Mouse (Mus musculus) bone marrow macrophage, adult 2 months (primary cell): ENCODE data around the gene Ankrd2. TPM values are rescaled to one million over a fixed set of nuclear protein-coding genes. Genes with fewer than 3 reads are reported as not detected.

Experiments used
- H3K27ac ChIP-seq: 2 replicates; pipeline ENCODE4 v1.5.1; 2012; ENCODE audit warnings: low read depth, low read length; ENCODE audit not compliant: insufficient read depth
- H3K4me1 ChIP-seq: 2 replicates; pipeline ENCODE4 v1.6.1; 2012; ENCODE audit warnings: low read length; ENCODE audit not compliant: control insufficient read depth, insufficient read depth
- H3K4me3 ChIP-seq: 2 replicates; pipeline ENCODE4 v1.5.1; 2012; ENCODE audit warnings: mild to moderate bottlenecking, low read length, moderate library complexity; ENCODE audit not compliant: insufficient read depth
- CTCF ChIP-seq: IDR thresholded peaks from 2 replicates; pipeline ENCODE4 v1.5.1; 2012; ENCODE audit warnings: low read depth, mild to moderate bottlenecking, low read length, moderate library complexity
- POLR2A ChIP-seq: IDR thresholded peaks from 2 replicates; pipeline ENCODE4 v1.6.1; 2012; ENCODE audit warnings: mild to moderate bottlenecking, low read depth, low read length, borderline replicate concordance
- polyA plus RNA-seq: library from polyadenylated mRNA; stranded (reverse); fragments of >200 nt; gene quantifications from 2 replicates; pipeline ENCODE4 v1.2.4, GENCODE M21; 2012; ENCODE audit not compliant: missing spikeins, insufficient read depth, insufficient read length

Ankrd2 gene
- polyA plus RNA-seq, 1 experiment: not detected

GRCm38 (mm10) chr19:42045269-42046102 is 9.7 kb downstream of the Ankrd2 start, which contains the start of gene Hoga1:
TSS of gene Hoga1 (plus strand) at chr19:42045610.
- Histone ChIP-seq H3K4me3 (peak within 1 kb of the TSS; percentile 47), H3K27ac (no peak within 1 kb of the TSS; the same call in 1 of the 2 replicates), H3K4me1 (no peaks in the 10 kb centered on the region)
- TF ChIP-seq CTCF (peak; percentile 36), POLR2A (no peak)

GRCm38 (mm10) chr19:42050251-42050650 is 14.5 kb downstream of the Ankrd2 start:
- no peak overlapping the region for H3K27ac ChIP-seq
- TF ChIP-seq CTCF (no peak), POLR2A (no peak)
- H3K4me3 ChIP-seq: no peak overlapping the region
- H3K4me1 ChIP-seq: peaks cover 10% of the 10 kb centered on the region

GRCm38 (mm10) chr19:42051351-42051750 is 15.6 kb downstream of the Ankrd2 start:
- H3K27ac ChIP-seq: no peak overlapping the region
- H3K4me3 ChIP-seq: no peak overlapping the region
- TF ChIP-seq CTCF: no peak
- TF ChIP-seq POLR2A: no peak
- H3K4me1 ChIP-seq: peaks cover 10% of the 10 kb centered on the region

GRCm38 (mm10) chr19:42051948-42052347 is 16.1 kb downstream of the Ankrd2 start, which contains the start of gene 4933411K16Rik:
TSS of gene 4933411K16Rik (plus strand) at chr19:42052248.
- H3K27ac ChIP-seq: no peak within 1 kb of the TSS
- H3K4me1 ChIP-seq: peaks cover 10% of the 10 kb centered on the region
- H3K4me3 ChIP-seq: no peak within 1 kb of the TSS
- no peak for TF ChIP-seq CTCF
- no peak for TF ChIP-seq POLR2A

GRCm38 (mm10) chr19:42054255-42054654 is 18.5 kb downstream of the Ankrd2 start:
- Histone ChIP-seq H3K4me1 (peaks cover 10% of the 10 kb centered on the region), H3K27ac (no peak overlapping the region)
- TF ChIP-seq POLR2A (no peak), CTCF (no peak)

GRCm38 (mm10) chr19:42055881-42056280 is 20.1 kb downstream of the Ankrd2 start:
- no peak overlapping the region for H3K27ac ChIP-seq
- H3K4me1 ChIP-seq: peaks cover 10% of the 10 kb centered on the region
- TF ChIP-seq CTCF (no peak), POLR2A (no peak)
- H3K4me3 ChIP-seq: no peak overlapping the region

More at GRCm38 (mm10) chr19:42054255-42054654, 18.5 kb downstream of the Ankrd2 start:
- H3K4me3 ChIP-seq: no peak overlapping the region

- H3K4me3 ChIP-seq: no peak overlapping the region
- H3K27ac ChIP-seq: no peak overlapping the region
- no peak for TF ChIP-seq POLR2A
- TF ChIP-seq CTCF: no peak
- H3K4me1 ChIP-seq: peaks cover 10% of the 10 kb centered on the region
Observed at GRCm38 (mm10) chr19:42056719-42057409, 21.1 kb downstream of the Ankrd2 start.

GRCm38 (mm10) chr19:42058426-42058825 is 22.6 kb downstream of the Ankrd2 start:
- Histone ChIP-seq H3K4me3 (no peak overlapping the region), H3K27ac (no peak overlapping the region), H3K4me1 (peaks cover 14% of the 10 kb centered on the region)
- no peak for TF ChIP-seq CTCF
- TF ChIP-seq POLR2A: no peak

GRCm38 (mm10) chr19:42061443-42061842 is 25.6 kb downstream of the Ankrd2 start:
- no peak overlapping the region for H3K27ac ChIP-seq
- TF ChIP-seq POLR2A: no peak
- TF ChIP-seq CTCF: no peak
- peaks cover 13% of the 10 kb centered on the region for H3K4me1 ChIP-seq
- H3K4me3 ChIP-seq: no peak overlapping the region
